Mouse (Mus musculus) retina, embryonic 14.5 days (tissue): ENCODE measurements at regions not wholly inside any gene's neighbourhood (a gene's known extent, or its start where the extent isn't known, plus 50 kb on each side); places are given as distances from the start of the nearest gene placed in this dataset.
"Not testable (repeated sequence)": the region's sequence is repeated elsewhere in the genome, so short reads cannot be mapped to it uniquely, and the experiment has no call there.

Experiments
- DNase-seq: peaks from one replicate; pipeline ENCODE4 v3.0.0-alpha.2; 2015; ENCODE audit warnings: low spot score

GRCm38 (mm10) chrX:50501181-50501580 is 72.9 kb upstream of the Olfr1324 start:
- DNase-seq, result peak; percentile 11

- not testable (repeated sequence) for DNase-seq
Observed at GRCm38 (mm10) chrX:50490477-50490967, 62.2 kb upstream of the Olfr1324 start.
